Mouse (Mus musculus): Measurements from ENCODE around the gene Glod4.

The Glod4 gene

GRCm38 (mm10) chr11:76146187-76147010 is 97.1 kb downstream of the Glod4 start:
- DNase-seq (ENCODE audit: low read depth): no peak

DNA sequence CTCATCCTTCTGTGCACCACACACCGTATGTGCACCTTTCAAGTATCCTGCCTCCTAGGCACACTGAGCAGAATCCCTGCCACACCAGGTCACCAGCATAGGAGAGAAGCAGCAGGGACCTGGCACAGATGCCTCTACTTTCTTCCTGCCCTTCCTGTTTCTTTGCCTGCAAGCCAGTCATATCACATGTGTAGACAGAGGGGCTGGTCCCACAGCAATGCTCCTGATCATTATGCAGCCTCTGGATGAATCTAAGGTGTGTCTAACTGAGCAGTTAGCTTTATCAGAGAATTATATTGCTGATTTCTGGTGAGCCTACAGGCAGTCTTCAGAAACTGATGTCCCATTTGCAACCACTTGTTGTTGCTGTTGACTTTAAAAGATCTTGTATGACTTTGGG is 98.4 kb downstream of the Glod4 start:
- no peak for DNase-seq (ENCODE audit: low read depth)

DNA sequence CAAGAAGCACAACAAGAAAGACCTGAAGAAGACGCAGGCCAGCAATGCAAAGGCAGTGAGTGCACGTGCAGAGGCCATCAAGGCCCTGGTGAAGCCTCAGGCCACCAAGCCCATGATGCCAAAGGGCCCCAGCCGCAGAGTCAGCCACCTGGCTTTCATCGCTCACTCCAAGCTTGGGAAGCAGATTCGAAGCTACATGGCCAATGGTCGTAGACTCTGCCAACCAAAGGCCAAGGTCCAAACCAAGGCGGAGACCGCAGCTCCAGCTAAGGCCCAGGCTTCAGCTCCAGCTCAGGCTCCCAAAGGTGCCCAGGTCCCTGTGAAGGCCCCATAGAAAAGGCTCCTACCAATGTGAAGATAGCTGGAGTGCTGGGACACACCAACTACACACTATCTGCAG is 99.1 kb downstream of the Glod4 start:
- DNase-seq (ENCODE audit: low read depth): no peak

DNA sequence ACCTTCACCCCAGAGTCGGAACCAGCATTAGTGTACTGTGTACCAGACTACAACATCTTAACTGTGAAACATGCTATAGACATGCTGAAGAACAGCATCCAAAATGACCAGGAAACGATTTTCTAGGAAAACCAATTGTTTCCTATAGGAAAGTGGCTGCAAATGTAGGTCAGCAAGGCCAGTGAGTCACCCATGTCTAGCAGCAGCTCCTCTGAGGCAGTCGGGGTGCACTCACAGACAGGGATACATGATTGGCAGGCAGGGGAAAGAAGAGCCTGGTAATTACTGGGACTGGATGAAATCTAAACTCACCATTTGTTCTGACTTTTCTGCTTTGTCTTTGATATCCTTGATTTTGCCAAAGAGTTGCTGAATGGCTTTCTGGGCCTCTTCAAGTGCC is 105.5 kb downstream of the Glod4 start:
- DNase-seq (ENCODE audit: low read depth): peak; percentile 52

DNA sequence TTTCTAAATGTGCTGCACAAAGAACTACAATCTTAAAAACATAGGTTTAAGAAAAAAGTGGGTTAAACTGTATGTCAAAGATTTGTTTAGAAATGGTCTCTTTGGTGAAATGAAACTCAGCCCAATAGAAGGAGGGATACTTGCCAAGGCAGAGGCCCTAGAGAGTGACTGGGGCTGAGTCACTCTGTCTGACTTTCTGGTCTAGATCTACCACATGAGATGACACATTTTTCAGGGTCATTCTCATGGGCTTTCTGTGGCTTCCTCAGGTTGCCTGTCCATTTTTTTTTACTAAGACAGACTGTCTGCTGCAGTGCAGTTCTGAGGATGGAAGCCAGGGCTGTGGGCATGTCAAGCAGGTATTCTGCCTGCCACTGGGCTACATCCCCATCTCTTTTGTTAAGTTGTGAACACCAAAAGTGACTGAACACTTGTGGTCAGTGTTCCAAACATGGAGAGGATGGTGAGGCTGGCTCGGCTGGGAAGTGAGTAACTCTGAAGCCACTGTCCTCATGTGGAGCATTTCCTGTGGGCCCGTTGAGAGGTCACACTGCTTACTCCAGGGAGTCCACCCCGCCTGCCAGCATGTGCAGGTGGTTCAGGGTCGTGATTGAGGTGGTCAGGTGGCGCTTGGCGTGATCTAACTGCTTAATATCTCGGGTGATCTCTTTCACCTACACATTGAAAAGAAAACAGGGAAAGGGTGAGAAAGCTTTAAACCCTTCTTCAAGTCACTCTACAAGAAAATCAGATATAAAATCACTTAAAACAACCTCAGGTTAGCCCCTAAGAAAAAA is 107.7 kb downstream of the Glod4 start:
- peak; percentile 80 for DNase-seq (ENCODE audit: low read depth)

DNA sequence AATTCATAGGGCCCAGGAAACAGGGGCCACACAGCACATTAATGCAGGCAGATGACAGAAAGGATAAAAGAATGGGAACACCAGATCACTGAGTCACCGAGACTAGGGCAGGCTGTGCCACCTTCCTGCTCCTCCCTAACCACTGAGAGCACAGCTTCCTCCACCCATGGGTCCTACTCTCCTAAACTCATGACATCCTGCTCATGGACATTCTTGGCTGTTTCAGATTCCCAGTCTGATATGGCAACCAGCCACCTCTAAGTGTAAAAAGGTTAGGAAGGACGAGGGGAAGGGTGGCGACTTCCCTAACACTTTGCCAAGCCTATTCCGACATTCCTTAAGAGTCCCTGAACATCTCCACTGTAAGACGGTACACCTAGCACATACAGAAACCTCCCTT is 112.7 kb downstream of the Glod4 start:
- no peak for DNase-seq (ENCODE audit: low read depth)

DNA sequence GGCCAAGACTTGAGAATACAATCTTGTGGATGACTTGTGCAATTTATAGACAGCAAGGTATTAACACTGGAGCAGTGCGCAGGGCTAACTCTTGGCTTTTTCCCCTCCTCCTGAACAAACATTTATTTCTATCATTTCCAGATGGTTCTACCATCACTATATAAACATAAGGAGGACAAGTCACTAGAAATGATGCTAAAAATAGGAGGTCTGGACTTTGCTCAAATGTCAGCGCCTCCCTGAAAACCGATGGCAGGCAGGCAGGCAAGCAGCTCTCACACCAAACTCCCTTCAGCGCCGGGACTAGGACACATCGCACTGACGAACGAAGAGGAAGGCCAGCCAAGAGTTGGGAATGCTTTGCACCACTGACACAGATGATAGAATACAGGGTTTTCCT is 118.1 kb downstream of the Glod4 start:
- DNase-seq (ENCODE audit: low read depth): peak; percentile 84

DNA sequence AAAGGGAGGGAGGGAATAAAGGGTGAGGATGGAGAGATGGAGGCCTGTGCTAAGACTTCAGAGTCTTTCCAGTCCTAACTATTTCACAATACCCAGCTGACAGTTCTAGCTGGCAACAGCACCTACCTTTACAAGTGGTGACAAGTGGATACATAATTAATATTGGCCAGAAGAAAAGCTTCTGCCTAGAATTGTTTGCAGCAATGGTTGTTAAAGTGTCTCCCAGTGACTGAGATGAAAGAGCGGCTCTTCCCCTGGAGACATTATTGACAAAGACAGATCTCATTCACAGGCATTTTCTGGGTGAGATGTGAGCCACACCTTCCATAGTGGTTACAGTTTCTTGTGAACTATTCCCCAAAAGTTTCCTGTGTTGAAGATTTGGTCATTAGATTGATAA is 120.0 kb downstream of the Glod4 start:
- DNase-seq (ENCODE audit: low read depth): no peak

DNA sequence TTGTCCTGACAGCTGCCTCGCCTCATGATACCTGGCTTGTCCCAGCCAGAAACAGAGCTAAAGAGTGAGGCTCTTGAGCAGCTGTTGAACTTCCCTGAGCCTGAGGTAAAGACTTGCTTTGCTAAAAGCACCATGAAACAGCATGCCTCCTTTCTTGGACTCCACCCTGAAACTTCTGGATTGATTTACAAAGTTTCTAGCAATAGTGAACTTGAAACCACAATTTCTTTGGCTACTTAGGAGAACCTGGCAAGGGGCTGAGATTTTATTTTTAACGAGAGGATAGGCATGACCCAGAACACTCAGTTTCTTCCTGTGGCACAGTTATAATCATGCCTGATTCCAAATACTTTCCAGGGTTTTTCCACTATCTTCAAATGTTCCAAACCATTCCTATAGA is 121.0 kb downstream of the Glod4 start:
- peak; percentile 61 for DNase-seq (ENCODE audit: low read depth)

DNA sequence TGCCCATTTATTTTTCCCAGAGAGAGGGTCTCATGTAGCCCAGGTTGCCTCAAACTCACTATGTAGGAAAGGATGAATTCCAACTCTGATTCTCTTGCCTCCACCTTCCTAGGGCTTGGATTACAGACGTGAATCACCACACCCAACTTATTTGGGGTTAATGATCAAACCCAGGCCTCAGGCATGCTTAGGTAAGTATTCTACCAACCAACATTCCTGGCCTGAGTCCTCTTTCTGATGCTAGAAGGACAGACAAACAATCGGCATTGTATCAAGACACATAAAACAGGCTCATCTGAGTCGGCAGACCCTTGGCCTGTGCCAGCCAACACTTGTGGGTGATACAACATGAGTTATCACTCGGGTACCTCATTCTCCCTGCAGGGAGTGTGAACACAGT is 122.4 kb downstream of the Glod4 start:
- DNase-seq (ENCODE audit: low read depth): no peak

GRCm38 (mm10) chr11:76120407-76120901 is 123.1 kb downstream of the Glod4 start:
- peak; percentile 52 for DNase-seq (ENCODE audit: low read depth)

DNA sequence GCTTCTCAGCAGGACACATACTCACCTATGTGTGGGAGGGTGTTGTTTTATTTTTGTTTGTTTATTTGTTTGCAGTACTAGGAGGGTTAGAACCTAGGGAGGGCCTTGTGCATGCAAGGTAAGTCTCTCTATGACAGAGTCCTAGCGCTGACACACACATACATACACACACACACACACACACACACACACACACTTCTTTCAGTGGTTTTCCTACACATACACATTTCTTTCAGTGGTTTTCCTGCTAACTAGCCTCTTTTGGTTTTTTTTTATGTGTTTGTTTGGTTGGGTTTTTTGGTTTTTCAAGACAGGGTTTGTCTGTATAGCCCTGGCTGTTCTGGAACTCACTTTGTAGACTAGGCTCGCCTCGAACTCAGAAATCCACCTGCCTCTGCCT is 133.1 kb downstream of the Glod4 start:
- DNase-seq (ENCODE audit: low read depth): no peak

GRCm38 (mm10) chr11:76106551-76107496 is 136.7 kb downstream of the Glod4 start:
- DNase-seq (ENCODE audit: low read depth): no peak

- DNase-seq (ENCODE audit: low read depth): no peak
These were observed 142.4 kb downstream of the Glod4 start for GRCm38 (mm10) chr11:76101154-76101553.

GRCm38 (mm10) chr11:76099193-76099975 is 144.1 kb downstream of the Glod4 start:
- DNase-seq (ENCODE audit: low read depth): no peak

GRCm38 (mm10) chr11:76093610-76094009 is 149.9 kb downstream of the Glod4 start:
- DNase-seq (ENCODE audit: low read depth): peak; percentile 64

- DNase-seq (ENCODE audit: low read depth): peak; percentile 67
These were observed 153.7 kb downstream of the Glod4 start for GRCm38 (mm10) chr11:76089776-76090175.

GRCm38 (mm10) chr11:76088506-76088905 is 155.0 kb downstream of the Glod4 start:
- no peak for DNase-seq (ENCODE audit: low read depth)

DNA sequence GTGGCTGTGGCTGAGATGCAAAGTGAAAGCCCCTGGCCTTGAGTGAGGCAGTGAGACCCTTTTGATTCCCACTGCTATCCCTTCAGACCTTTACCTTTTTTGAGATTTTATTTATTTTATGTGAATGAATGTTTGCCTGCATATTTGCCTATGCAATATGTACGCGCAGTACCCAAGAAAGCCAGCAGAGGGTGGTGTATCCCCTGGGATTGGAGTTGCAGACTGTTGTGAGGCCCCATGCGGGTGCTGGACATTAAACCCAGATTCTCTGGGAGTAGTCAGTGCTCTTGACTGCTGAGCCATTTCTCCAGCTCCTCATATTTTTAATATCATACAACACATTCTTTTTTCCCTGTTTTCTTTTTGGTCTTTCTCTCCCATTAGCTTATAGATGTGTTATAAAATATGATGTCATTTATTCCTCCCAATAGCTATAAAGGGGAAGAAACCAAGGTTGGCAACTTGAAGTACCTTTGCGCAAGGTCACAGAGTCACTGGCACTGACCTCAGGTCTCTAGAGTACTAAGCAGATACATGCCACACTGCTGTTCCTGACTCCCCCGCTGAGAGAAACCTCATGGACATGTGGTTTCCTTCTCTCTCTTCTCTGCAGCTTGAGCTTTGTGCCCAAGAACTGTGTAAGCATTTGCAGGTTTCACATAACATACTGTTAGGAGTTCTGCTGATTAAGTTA is 157.5 kb downstream of the Glod4 start:
- peak; percentile 68 for DNase-seq (ENCODE audit: low read depth)

DNA sequence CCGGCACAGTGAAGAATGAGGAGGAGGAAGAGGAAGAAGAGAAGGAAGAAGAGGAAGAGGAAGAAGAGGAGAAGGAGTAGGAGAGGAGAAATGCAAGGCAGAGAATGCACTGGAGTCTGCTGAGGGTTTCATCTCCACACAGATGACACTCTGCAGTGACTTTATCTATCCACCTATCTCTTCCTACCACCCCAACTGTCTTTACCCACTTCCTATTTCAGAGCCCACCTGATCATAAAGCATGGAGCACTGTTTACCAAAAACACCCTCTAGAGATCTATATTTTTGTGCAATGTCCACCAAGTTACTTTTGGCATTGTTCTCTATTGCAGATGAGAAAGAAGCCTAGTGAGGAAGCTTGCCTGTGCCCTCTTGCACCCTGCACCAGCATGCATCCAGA is 158.6 kb downstream of the Glod4 start:
- no peak for DNase-seq (ENCODE audit: low read depth)

DNA sequence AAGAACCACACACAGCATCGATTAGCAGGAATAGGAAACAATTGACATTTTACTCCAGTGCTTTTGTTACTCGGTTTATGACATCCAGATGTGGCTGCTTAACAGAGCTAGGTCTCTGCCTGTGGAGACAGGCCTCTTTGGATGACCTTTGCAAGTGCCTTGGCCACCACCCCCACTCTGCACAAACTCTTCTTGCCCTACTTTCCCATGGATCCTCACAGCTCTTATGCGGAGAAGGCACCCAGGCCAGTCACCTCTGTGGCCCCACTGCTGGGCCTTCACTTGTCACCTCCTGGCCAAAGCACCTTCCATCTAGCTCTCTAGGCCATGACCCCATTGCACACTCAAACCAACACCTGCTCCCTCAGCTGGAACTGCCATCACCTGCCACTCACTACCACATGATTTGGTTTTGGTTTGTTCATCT is 159.6 kb downstream of the Glod4 start:
- DNase-seq (ENCODE audit: low read depth): no peak
